Mouse (Mus musculus) cortical plate, adult 2 months (tissue): Measurements from ENCODE around the gene Cep41.

Experiments used
- CTCF ChIP-seq: fragments of 200-500 bp; IDR thresholded peaks from 2 replicates; pipeline ENCODE4 v1.5.1; 2011; ENCODE audit warnings: mild to moderate bottlenecking, control low read depth, low read length; ENCODE audit not compliant: insufficient read depth; ENCODE audit errors: extremely low read depth
- POLR2A ChIP-seq: fragments of 200-500 bp; IDR thresholded peaks from 2 replicates; pipeline ENCODE4 v1.6.1; 2011; ENCODE audit warnings: mild to moderate bottlenecking, low read length, control low read depth; ENCODE audit not compliant: insufficient read depth; ENCODE audit errors: extremely low read depth

DNA sequence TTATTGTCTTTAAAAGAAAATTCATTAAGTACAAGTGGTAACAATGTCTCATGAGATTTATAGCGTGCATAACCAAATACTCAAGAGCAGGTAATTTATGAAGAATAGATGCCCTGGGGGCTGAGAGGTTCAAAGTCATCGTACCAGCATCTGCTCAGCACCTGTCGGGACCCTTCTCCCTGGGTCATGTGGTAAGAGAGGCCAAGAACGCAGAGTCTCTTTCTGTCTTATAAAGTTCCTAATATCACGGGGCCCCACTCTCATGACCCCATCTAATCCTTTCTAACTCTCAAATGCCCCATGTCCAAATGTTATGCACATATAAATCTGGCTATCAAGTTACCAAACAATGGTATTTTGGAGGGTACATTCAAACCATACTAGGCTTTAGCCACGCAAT lies 9.3 kb upstream of the Cep41 start:
- TF ChIP-seq CTCF (no peak), POLR2A (no peak)
